Mouse (Mus musculus) thymus, adult 2 months (tissue): ENCODE measurements around the gene Catsper3.

Experiments
- CTCF ChIP-seq: fragments of 200-500 bp; IDR thresholded peaks from 2 replicates; pipeline ENCODE4 v1.5.1; 2012; ENCODE audit warnings: mild to moderate bottlenecking, control low read depth, low read length, moderate library complexity, borderline replicate concordance; ENCODE audit not compliant: control insufficient read depth, poor library complexity, insufficient read depth; ENCODE audit errors: extremely low read depth
- POLR2A ChIP-seq: fragments of 200-500 bp; IDR thresholded peaks from 2 replicates; pipeline ENCODE4 v1.6.1; 2012; ENCODE audit warnings: mild to moderate bottlenecking, low read length, control low read depth, moderate library complexity; ENCODE audit not compliant: control insufficient read depth, poor library complexity, insufficient read depth; ENCODE audit errors: extremely low read depth

- TF ChIP-seq POLR2A, result no peak
- no peak for TF ChIP-seq CTCF
Measured at GRCm38 (mm10) chr13:55833921-55834320, 49.6 kb downstream of the Catsper3 start.
